Mouse (Mus musculus) small intestine, adult 2 months (tissue): ENCODE measurements around the gene Cabp4.

Experiments used
- CTCF ChIP-seq: fragments of 200-500 bp; IDR thresholded peaks from 2 replicates; pipeline ENCODE4 v1.5.1; 2012; ENCODE audit warnings: low read depth, mild to moderate bottlenecking, control low read depth, inconsistent platforms, low read length, moderate library complexity, mixed read lengths; ENCODE audit not compliant: insufficient replicate concordance, insufficient read length; ENCODE audit errors: extremely low read depth
- POLR2A ChIP-seq: fragments of 200-500 bp; IDR thresholded peaks from 2 replicates; pipeline ENCODE4 v1.6.1; 2012; ENCODE audit warnings: low read depth, mild to moderate bottlenecking, control low read depth, inconsistent platforms, low read length, moderate library complexity

GRCm38 (mm10) chr19:4159049-4159448 is 15.2 kb upstream of the Cabp4 start:
- TF ChIP-seq POLR2A, result no peak
- TF ChIP-seq CTCF, result no peak
